Mouse (Mus musculus): ENCODE data around the gene Galc. TPM values are rescaled to one million over a fixed set of nuclear protein-coding genes. Genes with fewer than 3 reads are reported as not detected.

Gene Galc
- polyA plus RNA-seq, 1 experiment from 2014 or later = 5.7 TPM

- Histone ChIP-seq H3K4me2 (no peak overlapping the region), H3K36me3 (ENCODE audit: control insufficient read depth, insufficient read depth, low read length) (no peaks in the 10 kb centered on the region), H3K27ac (ENCODE audit: low read depth, low read length) (no peak overlapping the region), H3K4me1 (replicated peaks; ENCODE audit: control insufficient read depth, insufficient read depth, low read length) (no peaks in the 10 kb centered on the region), H3K27me3 (replicated peaks; ENCODE audit: control insufficient read depth, insufficient read depth, low read length) (no peaks in the 10 kb centered on the region), H3K9me3 (ENCODE audit: control insufficient read depth, low read length) (no peaks in the 10 kb centered on the region), H3K9ac (ENCODE audit: low read depth, low read length) (no peak overlapping the region), H3K4me3 (ENCODE audit: low read depth, low read length) (no peak overlapping the region)
- no peak for ATAC-seq (replicated peaks; ENCODE audit: low FRiP score)
- WGBS = 84% methylated on average over 9 of the region's 9 CpGs
- DNase-seq (ENCODE audit: low spot score) = no peak
Observed at GRCm38 (mm10) chr12:98265697-98266096, 6.4 kb upstream of the Galc start.

- Histone ChIP-seq H3K9me3 (ENCODE audit: control insufficient read depth, low read length) (no peaks in the 10 kb centered on the region), H3K9ac (ENCODE audit: low read depth, low read length) (peak overlapping the region; percentile 93), H3K27me3 (replicated peaks; ENCODE audit: control insufficient read depth, insufficient read depth, low read length) (no peaks in the 10 kb centered on the region), H3K4me3 (ENCODE audit: low read depth, low read length) (peak overlapping the region; percentile 79), H3K4me1 (replicated peaks; ENCODE audit: control insufficient read depth, insufficient read depth, low read length) (no peaks in the 10 kb centered on the region), H3K36me3 (ENCODE audit: control insufficient read depth, insufficient read depth, low read length) (no peaks in the 10 kb centered on the region), H3K4me2 (peak overlapping the region; percentile 66), H3K27ac (ENCODE audit: low read depth, low read length) (no peak overlapping the region)
- DNase-seq (ENCODE audit: low spot score) = no peak
- 4% methylated on average over 12 of the region's 12 CpGs for WGBS
- ATAC-seq (replicated peaks; ENCODE audit: low FRiP score) = no peak; the same call in 1 of the 2 replicates
Observed at GRCm38 (mm10) chr12:98259518-98259852, 226 bp upstream of the Galc start.

- no peak for DNase-seq (ENCODE audit: low spot score)
- Histone ChIP-seq H3K4me1 (replicated peaks; ENCODE audit: control insufficient read depth, insufficient read depth, low read length) (no peaks in the 10 kb centered on the region), H3K9me3 (ENCODE audit: control insufficient read depth, low read length) (no peaks in the 10 kb centered on the region), H3K4me2 (peak overlapping the region; percentile 66), H3K27me3 (replicated peaks; ENCODE audit: control insufficient read depth, insufficient read depth, low read length) (no peaks in the 10 kb centered on the region), H3K4me3 (ENCODE audit: low read depth, low read length) (peak overlapping the region; percentile 79), H3K9ac (ENCODE audit: low read depth, low read length) (peak overlapping the region; percentile 93), H3K36me3 (ENCODE audit: control insufficient read depth, insufficient read depth, low read length) (no peaks in the 10 kb centered on the region), H3K27ac (ENCODE audit: low read depth, low read length) (peak overlapping the region; percentile 89; the same call in 1 of the 2 replicates)
- 3% methylated on average over 8 of the region's 8 CpGs for WGBS
- ATAC-seq (replicated peaks; ENCODE audit: low FRiP score) = no peak
Observed at GRCm38 (mm10) chr12:98258371-98258844, 851 bp downstream of the Galc start.

- DNase-seq (ENCODE audit: low spot score) = no peak
- 60% methylated on average over 13 of the region's 13 CpGs for WGBS
Observed at GRCm38 (mm10) chr12:98255373-98255995, 3.8 kb downstream of the Galc start.

GRCm38 (mm10) chr12:98252417-98252816 lies 6.8 kb downstream of the Galc start:
- Histone ChIP-seq H3K36me3 (ENCODE audit: control insufficient read depth, insufficient read depth, low read length) (no peaks in the 10 kb centered on the region), H3K27me3 (replicated peaks; ENCODE audit: control insufficient read depth, insufficient read depth, low read length) (no peaks in the 10 kb centered on the region), H3K4me3 (ENCODE audit: low read depth, low read length) (no peak overlapping the region), H3K4me2 (no peak overlapping the region), H3K9ac (ENCODE audit: low read depth, low read length) (no peak overlapping the region), H3K9me3 (ENCODE audit: control insufficient read depth, low read length) (no peaks in the 10 kb centered on the region), H3K27ac (ENCODE audit: low read depth, low read length) (no peak overlapping the region), H3K4me1 (replicated peaks; ENCODE audit: control insufficient read depth, insufficient read depth, low read length) (no peaks in the 10 kb centered on the region)
- ATAC-seq (replicated peaks; ENCODE audit: low FRiP score) = no peak
- no peak for DNase-seq (ENCODE audit: low spot score)
- WGBS = 74% methylated on average over 2 of the region's 2 CpGs

More at GRCm38 (mm10) chr12:98255373-98255995, 3.8 kb downstream of the Galc start:
- H3K9ac ChIP-seq (ENCODE audit: low read depth, low read length) = no peak overlapping the region
- no peak for ATAC-seq (replicated peaks; ENCODE audit: low FRiP score)
- H3K4me3 ChIP-seq (ENCODE audit: low read depth, low read length) = no peak overlapping the region
- H3K4me1 ChIP-seq (replicated peaks; ENCODE audit: control insufficient read depth, insufficient read depth, low read length) = no peaks in the 10 kb centered on the region
- no peaks in the 10 kb centered on the region for H3K27me3 ChIP-seq (replicated peaks; ENCODE audit: control insufficient read depth, insufficient read depth, low read length)
- H3K9me3 ChIP-seq (ENCODE audit: control insufficient read depth, low read length) = no peaks in the 10 kb centered on the region
- no peaks in the 10 kb centered on the region for H3K36me3 ChIP-seq (ENCODE audit: control insufficient read depth, insufficient read depth, low read length)
- H3K27ac ChIP-seq (ENCODE audit: low read depth, low read length) = no peak overlapping the region
- H3K4me2 ChIP-seq = no peak overlapping the region

- H3K4me1 ChIP-seq (replicated peaks; ENCODE audit: control insufficient read depth, insufficient read depth, low read length) = no peaks in the 10 kb centered on the region
- H3K9ac ChIP-seq (ENCODE audit: low read depth, low read length) = no peak overlapping the region
- no peaks in the 10 kb centered on the region for H3K9me3 ChIP-seq (ENCODE audit: control insufficient read depth, low read length)
- ATAC-seq (replicated peaks; ENCODE audit: low FRiP score) = no peak
- WGBS = 88% methylated on average over 8 of the region's 8 CpGs
- H3K4me2 ChIP-seq = no peak overlapping the region
- no peak overlapping the region for H3K27ac ChIP-seq (ENCODE audit: low read depth, low read length)
- H3K27me3 ChIP-seq (replicated peaks; ENCODE audit: control insufficient read depth, insufficient read depth, low read length) = no peaks in the 10 kb centered on the region
- no peaks in the 10 kb centered on the region for H3K36me3 ChIP-seq (ENCODE audit: control insufficient read depth, insufficient read depth, low read length)
- DNase-seq (ENCODE audit: low spot score) = no peak
- H3K4me3 ChIP-seq (ENCODE audit: low read depth, low read length) = no peak overlapping the region
Observed at GRCm38 (mm10) chr12:98250327-98250726, 8.9 kb downstream of the Galc start.

GRCm38 (mm10) chr12:98249671-98250070 lies 9.6 kb downstream of the Galc start:
- Histone ChIP-seq H3K36me3 (ENCODE audit: control insufficient read depth, insufficient read depth, low read length) (no peaks in the 10 kb centered on the region), H3K9me3 (ENCODE audit: control insufficient read depth, low read length) (no peaks in the 10 kb centered on the region), H3K4me3 (ENCODE audit: low read depth, low read length) (no peak overlapping the region), H3K27ac (ENCODE audit: low read depth, low read length) (no peak overlapping the region), H3K4me1 (replicated peaks; ENCODE audit: control insufficient read depth, insufficient read depth, low read length) (no peaks in the 10 kb centered on the region), H3K9ac (ENCODE audit: low read depth, low read length) (no peak overlapping the region), H3K4me2 (no peak overlapping the region), H3K27me3 (replicated peaks; ENCODE audit: control insufficient read depth, insufficient read depth, low read length) (no peaks in the 10 kb centered on the region)
- ATAC-seq (replicated peaks; ENCODE audit: low FRiP score) (no peak), DNase-seq (ENCODE audit: low spot score) (no peak)
- 71% methylated on average over 3 of the region's 3 CpGs for WGBS

- no peaks in the 10 kb centered on the region for H3K4me1 ChIP-seq (replicated peaks; ENCODE audit: control insufficient read depth, insufficient read depth, low read length)
- H3K36me3 ChIP-seq (ENCODE audit: control insufficient read depth, insufficient read depth, low read length) = no peaks in the 10 kb centered on the region; the same call in 1 of the 2 replicates
- no peaks in the 10 kb centered on the region for H3K27me3 ChIP-seq (replicated peaks; ENCODE audit: control insufficient read depth, insufficient read depth, low read length)
- 42% methylated on average over 4 of the region's 4 CpGs for WGBS
- DNase-seq (ENCODE audit: low spot score) (no peak), ATAC-seq (replicated peaks; ENCODE audit: low FRiP score) (no peak)
- no peak overlapping the region for H3K4me2 ChIP-seq
- no peak overlapping the region for H3K9ac ChIP-seq (ENCODE audit: low read depth, low read length)
- no peaks in the 10 kb centered on the region for H3K9me3 ChIP-seq (ENCODE audit: control insufficient read depth, low read length)
- H3K27ac ChIP-seq (ENCODE audit: low read depth, low read length) = no peak overlapping the region
- H3K4me3 ChIP-seq (ENCODE audit: low read depth, low read length) = no peak overlapping the region
Observed at GRCm38 (mm10) chr12:98246835-98247234, 12.4 kb downstream of the Galc start.

- Histone ChIP-seq H3K9ac (ENCODE audit: low read depth, low read length) (no peak overlapping the region), H3K27ac (ENCODE audit: low read depth, low read length) (no peak overlapping the region), H3K4me3 (ENCODE audit: low read depth, low read length) (no peak overlapping the region), H3K9me3 (ENCODE audit: control insufficient read depth, low read length) (no peaks in the 10 kb centered on the region), H3K36me3 (ENCODE audit: control insufficient read depth, insufficient read depth, low read length) (no peaks in the 10 kb centered on the region; the same call in 1 of the 2 replicates), H3K27me3 (replicated peaks; ENCODE audit: control insufficient read depth, insufficient read depth, low read length) (no peaks in the 10 kb centered on the region), H3K4me1 (replicated peaks; ENCODE audit: control insufficient read depth, insufficient read depth, low read length) (no peaks in the 10 kb centered on the region), H3K4me2 (no peak overlapping the region)
- ATAC-seq (replicated peaks; ENCODE audit: low FRiP score) = no peak
- no peak for DNase-seq (ENCODE audit: low spot score)
- 87% methylated on average over 5 of the region's 5 CpGs for WGBS
Observed at GRCm38 (mm10) chr12:98244865-98245264, 14.4 kb downstream of the Galc start.

All from liver, embryonic 11.5 days (tissue).